Mouse (Mus musculus) midbrain, embryonic 16.5 days (tissue): ENCODE results near the gene Gm20388. TPM values are rescaled to one million over a fixed set of nuclear protein-coding genes. Genes with fewer than 3 reads are reported as not detected.

Source experiments
- ATAC-seq: fragments of 200-750 bp; cut with Nextera tagmentation; 2 replicates; pipeline ENCODE4 v1.8.0; 2017; ENCODE audit warnings: moderate TSS enrichment
- H3K27ac ChIP-seq: fragments of 300-500 bp; sonication (generic); 2 replicates; pipeline ENCODE4 v1.5.1; 2014; ENCODE audit warnings: mild to moderate bottlenecking, low read length, mixed read lengths
- H3K27me3 ChIP-seq: fragments of 300-500 bp; sonication (generic); 2 replicates; pipeline ENCODE4 v1.6.1; 2014; ENCODE audit warnings: low read depth, low read length, mixed read lengths; ENCODE audit not compliant: control insufficient read depth, insufficient read depth
- H3K36me3 ChIP-seq: fragments of 300-500 bp; sonication (generic); 2 replicates; pipeline ENCODE4 v1.6.1; 2014; ENCODE audit warnings: mild to moderate bottlenecking, low read length, moderate library complexity, mixed read lengths; ENCODE audit not compliant: control insufficient read depth, insufficient read depth
- H3K4me1 ChIP-seq: fragments of 300-500 bp; sonication (generic); 2 replicates; pipeline ENCODE4 v1.6.1; 2014; ENCODE audit warnings: mild to moderate bottlenecking, low read length, mixed read lengths; ENCODE audit not compliant: control insufficient read depth, insufficient read depth
- H3K4me2 ChIP-seq: fragments of 300-500 bp; sonication (generic); 2 replicates; pipeline ENCODE4 v1.6.1; 2014; ENCODE audit warnings: mild to moderate bottlenecking, low read length, mixed read lengths
- H3K4me3 ChIP-seq: fragments of 300-500 bp; sonication (generic); 2 replicates; pipeline ENCODE4 v1.5.1; 2014; ENCODE audit warnings: low read depth, mild to moderate bottlenecking, low read length, moderate library complexity, mixed read lengths
- H3K9ac ChIP-seq: fragments of 300-500 bp; sonication (generic); 2 replicates; pipeline ENCODE4 v1.6.1; 2014; ENCODE audit warnings: low read depth, low read length, mixed read lengths
- H3K9me3 ChIP-seq: fragments of 300-500 bp; sonication (generic); replicated peaks from 2 replicates; pipeline ENCODE4 v1.6.1; 2014; ENCODE audit warnings: mild to moderate bottlenecking, low read length, mixed read lengths; ENCODE audit not compliant: control insufficient read depth, poor library complexity, severe bottlenecking
- WGBS: fragments of 180-500 bp; shearing (Covaris S2); extraction: QIAGEN DNeasy Blood & Tissue Kit; methylation state at CpG from one replicate; pipeline ENCODE4 v1.1.7; 2014; 5-methylcytosine and 5-hydroxymethylcytosine counted together
- polyA plus RNA-seq: library from polyadenylated mRNA; unstranded; fragments of >200 nt; fragmentation: Nextera tagmentation; extraction: Ambion mirVana; gene quantifications from 2 replicates; pipeline ENCODE4 v1.2.1, GENCODE M21; 2015

The Gm20388 gene
- polyA plus RNA-seq, 1 experiment from 2014 or later, result 7.5 TPM

DNA sequence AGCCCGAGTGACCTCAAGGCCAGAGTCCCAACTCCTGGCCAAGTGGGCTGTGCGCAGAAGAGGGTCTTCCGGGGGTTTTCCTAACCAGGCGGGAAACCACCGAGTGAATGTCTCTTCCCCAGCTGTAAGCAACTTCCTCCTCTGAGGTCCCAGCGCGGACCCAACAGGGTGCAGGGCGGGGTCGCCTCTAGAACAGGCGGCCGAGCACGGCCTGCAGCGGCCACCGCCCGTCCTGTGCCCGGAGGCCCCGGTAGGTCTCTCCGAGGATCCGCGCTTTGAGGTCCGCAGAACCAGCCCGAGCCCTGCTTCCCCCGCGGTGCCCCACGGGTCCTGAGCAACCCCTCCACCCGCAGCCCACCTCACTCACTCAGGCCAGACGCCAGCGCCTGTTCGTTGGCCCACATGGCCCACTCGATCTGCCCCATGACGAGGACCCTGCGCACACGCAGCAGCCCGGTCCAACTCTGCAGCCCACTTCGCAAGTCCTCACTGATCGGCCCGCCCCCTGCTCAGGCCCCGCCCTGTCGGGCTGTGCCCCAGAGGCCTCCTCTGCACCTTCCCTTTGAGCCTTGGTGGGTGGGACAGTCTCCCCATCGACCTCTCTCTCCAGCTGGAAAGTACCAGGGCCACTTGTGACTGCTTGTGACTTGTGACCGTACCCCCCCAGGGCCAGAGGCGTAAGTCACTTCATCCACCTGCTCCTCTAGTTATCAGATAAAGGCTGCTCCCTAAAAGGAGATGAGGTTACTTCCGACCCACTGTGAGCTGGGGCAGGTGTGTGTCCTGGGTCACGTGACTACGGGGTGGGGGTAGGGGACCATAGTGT is 2522.0 kb downstream of the Gm20388 start, which contains the start of gene Cyba:
Gene Cyba (minus strand): TSS at position 488 of the 826 bp plus-strand sequence.
- H3K4me1 ChIP-seq, result peaks cover 5% of the 10 kb centered on the region
- peak within 1 kb of the TSS; percentile 3; the same call in 1 of the 2 replicates for H3K9ac ChIP-seq
- no peak within 1 kb of the TSS for H3K27ac ChIP-seq
- peak; percentile 77 for ATAC-seq
- H3K4me2 ChIP-seq, result peak within 1 kb of the TSS; percentile 38
- peaks cover 35% of the 10 kb centered on the region for H3K36me3 ChIP-seq
- H3K27me3 ChIP-seq, result no peaks in the 10 kb centered on the region
- peak within 1 kb of the TSS; percentile 28 for H3K4me3 ChIP-seq
- WGBS, result 6% methylated on average over 42 of the region's 45 CpGs
- no peaks in the 10 kb centered on the region for H3K9me3 ChIP-seq

DNA sequence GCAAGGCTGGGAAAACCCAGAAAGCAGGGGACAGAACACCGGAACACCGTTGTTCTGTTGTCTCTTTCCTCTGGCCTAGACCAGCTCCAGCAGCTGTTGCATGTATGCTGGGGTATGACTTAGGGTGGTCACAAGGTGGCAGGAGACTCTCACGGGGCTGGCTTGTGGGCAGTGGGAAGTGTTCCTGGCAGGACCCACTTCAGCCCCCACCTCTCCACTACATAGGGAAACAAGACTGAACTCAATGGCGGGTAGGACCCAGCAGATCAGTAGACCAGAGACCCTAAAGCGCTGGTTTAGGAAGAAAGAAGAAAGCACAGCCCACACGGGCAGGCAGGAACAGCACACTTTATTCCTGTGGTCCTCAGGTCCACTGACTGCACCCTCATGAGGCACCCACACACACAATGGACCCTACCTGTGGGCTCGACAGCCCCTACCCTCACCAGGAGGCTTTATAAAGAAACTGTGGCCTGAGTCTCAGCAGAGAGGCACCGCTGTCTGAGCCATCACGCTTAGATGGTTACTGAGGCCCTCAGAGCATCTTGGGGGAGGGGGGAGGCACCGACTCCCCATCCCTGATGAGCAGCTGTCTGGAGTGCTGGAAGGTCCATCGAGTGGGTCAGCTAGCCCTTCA is 2522.7 kb downstream of the Gm20388 start:
- Histone ChIP-seq H3K36me3 (peaks cover 37% of the 10 kb centered on the region), H3K9ac (no peak overlapping the region), H3K4me2 (no peak overlapping the region), H3K27me3 (no peaks in the 10 kb centered on the region), H3K4me3 (no peak overlapping the region), H3K27ac (no peak overlapping the region), H3K9me3 (no peaks in the 10 kb centered on the region), H3K4me1 (peaks cover 5% of the 10 kb centered on the region)
- WGBS, result 70% methylated on average over 11 of the region's 11 CpGs
- ATAC-seq, result peak; percentile 36; the same call in 1 of the 2 replicates

DNA sequence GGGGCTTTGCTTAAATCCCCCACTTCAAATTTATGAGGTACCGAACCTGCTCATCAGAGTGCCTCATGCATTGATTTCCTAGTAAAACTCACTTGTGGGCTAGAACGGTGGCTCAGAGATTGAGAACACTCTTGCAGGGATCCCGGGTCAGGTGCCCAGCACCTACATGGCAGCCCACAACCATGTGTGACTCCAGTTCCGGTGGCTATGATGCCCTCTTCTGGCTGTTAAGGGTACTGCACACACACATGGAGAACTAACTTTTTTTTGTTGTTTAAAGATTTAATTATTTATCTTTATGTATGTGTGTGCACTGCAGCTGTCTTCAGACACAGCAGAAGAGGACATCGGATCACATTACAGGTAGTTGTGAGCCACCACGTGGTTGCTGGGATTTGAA is 2524.7 kb downstream of the Gm20388 start:
- H3K9me3 ChIP-seq, result no peaks in the 10 kb centered on the region
- no peaks in the 10 kb centered on the region for H3K27me3 ChIP-seq
- no peak overlapping the region for H3K27ac ChIP-seq
- H3K4me2 ChIP-seq, result no peak overlapping the region
- no peak for ATAC-seq
- H3K9ac ChIP-seq, result no peak overlapping the region
- WGBS, result 89% methylated on average over 6 of the region's 6 CpGs
- peaks cover 39% of the 10 kb centered on the region for H3K36me3 ChIP-seq
- H3K4me1 ChIP-seq, result peaks cover 5% of the 10 kb centered on the region
- H3K4me3 ChIP-seq, result no peak overlapping the region

DNA sequence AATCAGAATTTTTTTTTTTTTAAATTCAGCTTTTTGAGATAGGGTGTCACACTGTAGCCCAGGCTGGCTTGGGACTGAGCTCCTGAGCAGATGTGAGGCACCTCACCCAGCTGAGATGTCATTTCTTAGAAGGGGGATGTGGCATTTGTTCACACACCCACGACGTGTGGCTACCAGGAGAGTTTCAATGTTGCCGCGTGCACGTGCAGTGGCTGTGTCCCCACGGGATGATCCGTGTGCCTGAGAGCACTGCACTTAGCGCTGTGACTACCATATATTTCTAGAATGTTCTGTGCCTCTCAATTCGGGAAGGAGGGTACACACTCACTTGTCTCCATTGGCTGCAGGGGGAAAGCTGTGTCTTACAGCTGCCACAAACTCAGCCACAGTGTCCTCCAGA is 2525.5 kb downstream of the Gm20388 start:
- H3K27ac ChIP-seq, result no peak overlapping the region
- H3K27me3 ChIP-seq, result no peaks in the 10 kb centered on the region
- ATAC-seq, result no peak
- WGBS, result 97% methylated on average over 9 of the region's 9 CpGs
- H3K36me3 ChIP-seq, result peaks cover 39% of the 10 kb centered on the region
- no peak overlapping the region for H3K4me3 ChIP-seq
- H3K9me3 ChIP-seq, result no peaks in the 10 kb centered on the region
- H3K4me2 ChIP-seq, result no peak overlapping the region
- H3K4me1 ChIP-seq, result peaks cover 5% of the 10 kb centered on the region
- H3K9ac ChIP-seq, result no peak overlapping the region

DNA sequence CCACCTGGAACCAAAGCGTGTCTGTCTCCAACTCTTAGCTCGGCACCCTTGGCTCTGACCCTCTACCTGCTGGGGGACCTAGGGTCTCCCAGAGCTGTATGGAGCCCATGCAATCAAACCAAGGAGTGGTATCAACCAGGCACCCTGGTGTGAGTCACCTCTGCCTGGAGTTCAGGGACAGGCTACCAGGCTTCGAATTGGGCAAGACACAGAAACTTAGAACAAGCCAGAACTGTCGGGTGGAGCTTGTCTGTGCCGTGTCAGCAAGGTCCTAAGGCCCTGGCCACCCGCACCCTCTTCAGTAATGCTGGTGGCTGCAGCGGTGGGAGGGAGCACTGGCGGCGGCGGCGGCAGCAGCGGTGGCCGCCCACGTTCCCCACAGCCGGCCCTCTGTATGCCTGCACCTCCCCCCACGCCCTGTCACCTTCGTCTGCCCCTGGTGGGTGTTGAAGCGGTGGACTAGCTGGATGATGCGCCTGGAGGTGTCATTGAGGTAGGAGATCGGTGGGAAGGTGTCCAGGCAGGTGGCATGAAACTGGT is 2526.0 kb downstream of the Gm20388 start:
- no peak overlapping the region for H3K27ac ChIP-seq
- H3K4me2 ChIP-seq, result no peak overlapping the region
- no peak overlapping the region for H3K9ac ChIP-seq
- H3K9me3 ChIP-seq, result no peaks in the 10 kb centered on the region
- peaks cover 8% of the 10 kb centered on the region for H3K4me1 ChIP-seq
- WGBS, result 91% methylated on average over 20 of the region's 20 CpGs
- H3K4me3 ChIP-seq, result no peak overlapping the region
- no peak for ATAC-seq
- no peaks in the 10 kb centered on the region for H3K27me3 ChIP-seq
- peaks cover 39% of the 10 kb centered on the region for H3K36me3 ChIP-seq

DNA sequence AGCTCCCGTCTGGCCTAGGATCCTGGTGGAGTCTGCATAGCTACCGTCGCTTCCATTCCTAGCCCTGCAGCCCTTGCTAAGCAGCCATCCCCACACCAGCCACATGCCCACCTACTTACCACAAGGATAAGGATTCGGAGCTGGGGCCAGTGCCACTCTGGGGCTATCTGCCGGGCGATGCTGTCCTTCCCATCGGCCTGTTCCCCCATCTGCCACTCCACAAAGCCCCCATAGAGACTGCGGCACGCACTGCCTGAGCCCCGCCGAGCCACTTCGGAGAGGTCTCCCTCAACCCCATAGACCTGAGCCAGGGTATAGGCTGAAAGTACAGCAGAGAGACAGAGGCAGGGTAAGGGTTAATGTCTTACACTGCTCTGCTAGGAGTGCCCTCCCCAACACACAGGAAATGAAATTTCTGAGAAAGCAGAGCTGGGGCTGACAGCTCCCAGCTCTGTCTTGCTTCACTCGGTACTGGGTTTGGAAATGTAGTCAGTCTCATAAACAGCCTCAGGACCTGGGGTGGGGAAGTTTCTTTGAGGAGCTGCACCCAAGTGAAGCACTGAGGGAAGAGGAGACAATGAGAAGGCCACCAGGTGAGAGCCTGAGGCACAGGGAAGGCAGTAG is 2527.2 kb downstream of the Gm20388 start:
- WGBS, result 93% methylated on average over 13 of the region's 13 CpGs
- peaks cover 39% of the 10 kb centered on the region for H3K36me3 ChIP-seq
- H3K27ac ChIP-seq, result no peak overlapping the region
- no peaks in the 10 kb centered on the region for H3K9me3 ChIP-seq
- no peaks in the 10 kb centered on the region for H3K27me3 ChIP-seq
- H3K9ac ChIP-seq, result no peak overlapping the region
- H3K4me1 ChIP-seq, result peaks cover 12% of the 10 kb centered on the region
- H3K4me2 ChIP-seq, result no peak overlapping the region
- H3K4me3 ChIP-seq, result no peak overlapping the region
- ATAC-seq, result no peak

DNA sequence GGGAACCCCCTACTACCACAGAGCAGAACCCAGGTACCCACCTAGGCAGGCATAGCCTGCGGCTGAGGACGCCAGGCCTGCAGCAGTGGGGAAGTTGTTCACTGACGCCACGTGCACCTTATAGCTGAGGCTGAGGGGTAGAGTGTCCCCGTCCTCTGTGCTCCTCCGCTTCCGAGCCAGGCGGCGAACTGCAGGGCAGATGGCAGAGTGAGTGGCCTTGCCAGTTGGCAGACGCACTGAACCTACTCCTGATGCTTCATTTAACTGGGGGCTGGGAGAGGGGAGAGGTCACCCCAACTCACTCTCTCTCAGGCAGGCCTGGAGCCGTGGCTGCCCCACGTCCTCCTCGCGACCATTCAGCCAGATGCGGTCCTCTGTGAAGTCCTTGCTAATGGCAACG is 2528.7 kb downstream of the Gm20388 start:
- ATAC-seq, result no peak
- no peaks in the 10 kb centered on the region for H3K9me3 ChIP-seq
- peaks cover 12% of the 10 kb centered on the region for H3K4me1 ChIP-seq
- 91% methylated on average over 16 of the region's 16 CpGs for WGBS
- peaks cover 31% of the 10 kb centered on the region for H3K36me3 ChIP-seq
- no peak overlapping the region for H3K27ac ChIP-seq
- H3K4me2 ChIP-seq, result no peak overlapping the region
- no peak overlapping the region for H3K9ac ChIP-seq
- H3K4me3 ChIP-seq, result no peak overlapping the region
- H3K27me3 ChIP-seq, result no peaks in the 10 kb centered on the region

DNA sequence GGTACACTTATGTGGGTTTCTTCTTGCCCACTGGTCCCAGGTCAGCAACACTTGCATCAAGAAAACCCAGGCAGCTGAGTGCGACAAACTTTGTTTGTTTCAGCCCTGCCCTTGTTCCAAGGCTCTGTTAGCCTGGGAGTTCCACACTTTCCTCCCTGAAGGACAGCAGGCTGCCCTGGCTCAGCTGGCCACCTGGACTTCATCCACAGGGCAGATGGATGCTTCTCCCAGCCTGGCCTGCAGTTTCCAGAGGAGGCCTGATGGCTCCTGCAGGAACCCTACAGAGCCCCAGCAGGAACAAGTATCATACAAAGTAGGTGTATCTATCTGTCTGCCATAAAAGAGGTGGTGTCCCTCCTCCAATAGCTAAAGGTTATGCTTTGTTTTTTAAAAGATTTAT is 2530.7 kb downstream of the Gm20388 start:
- no peak for ATAC-seq

More for the DNA sequence above, 2530.7 kb downstream of the Gm20388 start:
- Histone ChIP-seq H3K9ac (no peak overlapping the region), H3K4me1 (peaks cover 24% of the 10 kb centered on the region), H3K27me3 (no peaks in the 10 kb centered on the region), H3K27ac (no peak overlapping the region), H3K36me3 (peaks cover 15% of the 10 kb centered on the region), H3K4me2 (no peak overlapping the region), H3K4me3 (no peak overlapping the region), H3K9me3 (no peaks in the 10 kb centered on the region)
- whole genome bisulfite sequencing, result 100% methylated on average over 1 of the region's 1 CpGs
